Mouse (Mus musculus) layer of hippocampus, postnatal 14 days (tissue): ENCODE measurements around the gene Fis1. TPM values are rescaled to one million over a fixed set of nuclear protein-coding genes. Genes with fewer than 3 reads are reported as not detected.

Source experiments
- DNase-seq, 2 experiments: peaks; one replicate each; pipeline ENCODE4 v3.0.0; 2021 to 2022; ENCODE audit warnings: low spot score in 2 of 2, mixed read lengths in 1 of 2
- total RNA-seq, 2 experiments: library from RNA; stranded (reverse); gene quantifications; 2 replicates each; pipeline ENCODE4 v1.2.3; 2021

The Fis1 gene
- total RNA-seq, 2 experiments from 2014 or later: 207 to 216 TPM

DNA sequence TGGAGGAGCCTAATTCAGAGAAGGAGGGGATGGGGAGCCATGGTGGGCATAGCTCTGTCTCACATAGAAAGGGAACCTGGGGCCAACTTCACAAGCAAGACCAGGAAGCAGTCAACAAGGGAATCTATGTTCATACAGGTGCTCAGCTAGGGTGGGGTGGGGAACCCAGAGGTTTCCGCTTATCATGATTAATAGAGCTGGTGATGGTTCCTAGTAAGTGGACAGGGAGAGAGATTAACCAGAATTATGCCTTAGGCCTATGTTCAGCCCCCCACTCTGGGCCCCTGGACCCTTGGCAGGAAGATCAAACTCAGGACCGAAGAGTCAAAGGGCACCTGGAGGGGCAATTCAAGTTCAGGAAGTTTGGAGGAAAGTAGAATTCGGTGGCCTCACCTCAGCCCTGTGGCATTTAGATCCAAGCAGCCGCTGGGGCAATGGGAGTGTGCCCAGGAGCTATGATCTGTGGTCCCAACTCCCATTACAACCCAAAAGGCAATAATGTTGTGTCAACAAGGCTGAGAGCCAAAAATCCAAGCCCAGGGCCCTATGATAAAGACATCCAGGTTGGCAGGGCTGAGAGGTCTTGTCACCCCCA is 13.9 kb downstream of the Fis1 start:
- no peak for DNase-seq

DNA sequence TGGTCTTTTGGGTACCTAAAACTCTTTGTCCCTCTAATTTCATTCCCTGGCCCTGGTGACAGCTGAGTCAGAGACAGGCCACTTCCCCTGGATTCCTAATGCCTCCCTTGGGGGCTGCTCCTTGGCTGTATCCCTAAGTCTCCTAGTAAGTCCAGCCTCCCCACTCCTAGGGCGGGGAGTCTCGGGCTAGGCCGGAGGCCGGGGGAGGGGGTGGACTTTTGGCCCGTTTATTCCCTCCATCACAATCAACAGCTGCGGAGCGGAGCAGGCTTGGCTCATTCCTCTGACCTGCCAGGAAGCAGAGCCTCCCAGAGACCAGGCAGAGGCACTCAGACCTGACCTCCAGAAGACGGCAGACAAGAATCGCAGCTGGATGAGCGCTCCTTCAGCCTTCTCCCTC is 14.5 kb downstream of the Fis1 start:
- no peak for DNase-seq

DNA sequence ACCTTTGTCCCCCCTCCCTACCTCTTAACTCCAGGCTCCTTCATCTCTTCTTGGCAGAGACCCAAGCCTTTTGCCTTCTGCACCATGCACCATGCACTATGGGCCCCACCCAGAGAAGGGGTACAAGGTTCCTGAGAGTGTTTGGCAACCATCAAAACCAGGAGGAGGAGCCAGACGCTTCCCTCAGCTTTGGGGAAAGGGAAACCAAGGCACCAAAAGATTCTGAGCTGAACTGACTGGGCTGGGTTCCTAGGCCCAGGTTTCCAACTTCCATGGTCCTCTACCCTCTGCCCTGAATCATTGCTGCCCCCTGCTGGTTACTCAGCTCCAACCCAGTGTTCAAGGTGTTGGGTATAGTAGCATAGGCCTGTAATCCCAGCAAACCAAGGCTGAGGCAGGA is 17.6 kb downstream of the Fis1 start:
- DNase-seq: no peak

DNA sequence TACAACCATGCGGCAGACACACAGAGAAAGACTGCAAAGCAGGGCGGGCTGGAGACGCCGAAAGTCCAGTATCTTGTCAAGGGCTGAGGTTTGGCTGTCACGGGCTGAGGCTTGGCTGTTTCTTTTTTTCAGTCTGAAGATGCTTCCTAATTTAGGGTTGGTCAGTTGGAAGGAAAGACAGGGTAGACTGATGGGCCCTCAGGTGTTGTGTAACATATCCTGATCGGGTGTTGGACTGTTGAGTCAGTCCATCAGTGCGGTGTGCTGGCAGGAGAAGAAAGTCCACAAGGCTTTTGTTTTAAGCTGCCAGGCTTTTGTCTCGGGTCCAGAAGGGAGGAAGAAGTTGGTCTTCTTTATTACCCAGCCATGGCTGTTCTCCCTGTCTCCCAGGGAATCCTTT is 20.6 kb downstream of the Fis1 start:
- DNase-seq: no peak

DNA sequence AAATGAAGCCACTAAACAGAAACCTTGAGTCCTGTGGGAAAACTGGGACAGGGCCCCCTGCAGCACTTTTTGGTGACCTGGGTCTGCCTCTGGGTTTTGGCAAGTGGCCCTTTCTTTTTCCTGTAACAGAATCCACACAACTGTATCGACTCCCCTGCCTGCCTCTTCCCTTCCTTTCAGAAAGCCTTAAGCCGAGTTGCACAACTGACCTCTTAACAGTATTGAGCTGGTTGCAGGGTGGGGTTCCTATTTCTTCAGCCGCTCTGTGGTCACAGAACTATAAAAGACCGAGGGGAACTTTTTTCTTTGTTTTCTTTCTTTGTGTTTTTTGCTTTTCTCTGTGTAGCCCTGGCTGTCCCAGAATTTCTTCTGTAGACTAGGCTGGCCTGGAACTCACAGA is 24.7 kb downstream of the Fis1 start:
- no peak for DNase-seq

DNA sequence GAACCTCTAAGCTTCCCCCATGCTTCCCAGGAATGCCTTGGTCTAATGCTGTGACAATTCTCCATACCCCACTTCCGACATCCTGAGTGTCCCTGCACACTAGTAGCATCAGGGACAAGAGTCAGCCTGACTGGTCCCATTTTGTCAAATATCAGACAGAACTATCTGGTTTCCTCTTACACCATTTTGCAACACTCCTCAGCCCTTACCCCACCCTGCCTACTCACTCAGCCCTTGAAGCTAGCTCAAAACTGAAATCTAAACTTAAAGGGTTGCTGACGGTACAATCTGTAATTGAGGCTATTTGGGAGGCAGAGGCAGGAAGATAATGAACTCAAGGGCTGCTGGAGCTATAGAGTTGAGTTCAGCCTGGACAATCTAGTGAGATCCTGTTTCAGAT is 26.7 kb downstream of the Fis1 start:
- DNase-seq: no peak

DNA sequence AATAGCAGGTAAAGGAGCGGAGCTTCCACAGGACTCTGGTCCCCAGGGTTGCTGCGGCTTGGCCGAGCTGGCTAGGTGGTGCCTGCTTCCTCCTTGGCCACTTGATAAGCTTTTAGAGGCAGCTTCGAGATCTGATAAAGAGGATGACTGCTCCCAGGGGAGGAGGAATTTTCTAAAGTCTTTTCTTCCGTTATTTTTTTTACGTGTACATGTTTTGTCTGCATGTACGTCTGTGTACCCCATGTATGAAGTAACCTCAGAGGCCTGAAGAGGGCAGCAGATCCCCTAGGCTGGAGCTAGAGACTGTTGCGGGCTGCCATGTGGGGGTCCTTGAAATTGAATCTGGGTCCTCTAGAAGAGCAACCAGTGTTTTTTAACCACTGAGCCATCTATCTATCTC is 27.9 kb downstream of the Fis1 start:
- no peak for DNase-seq

DNA sequence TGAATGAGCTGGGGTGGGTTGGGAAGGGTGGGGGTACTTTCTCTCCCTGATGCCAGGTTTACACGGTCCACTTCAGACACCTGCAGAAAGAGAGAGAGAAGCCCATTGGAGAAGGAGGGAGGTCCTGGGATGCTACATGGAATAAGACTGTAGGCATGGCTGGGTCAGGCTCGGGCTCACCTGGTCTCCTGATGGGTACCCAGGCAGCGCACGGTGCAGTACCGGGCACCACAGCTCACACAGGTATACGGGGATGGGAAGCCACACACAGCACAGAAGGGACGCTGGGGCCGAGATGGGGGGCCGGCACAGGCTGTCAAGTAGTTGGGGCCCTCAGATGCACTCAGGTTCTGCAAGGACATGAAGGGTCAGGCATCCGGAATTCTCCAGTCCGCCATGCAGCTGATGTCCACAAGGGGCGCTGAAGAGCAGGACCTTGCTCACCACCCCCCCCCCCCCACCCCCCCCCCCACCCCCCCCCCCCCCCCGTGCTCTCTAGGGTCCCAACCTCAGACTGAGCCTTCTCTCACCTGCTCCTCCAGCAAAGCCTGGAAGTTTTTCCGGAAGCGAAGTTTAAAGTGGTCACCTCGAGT is 29.4 kb downstream of the Fis1 start:
- DNase-seq: no peak

DNA sequence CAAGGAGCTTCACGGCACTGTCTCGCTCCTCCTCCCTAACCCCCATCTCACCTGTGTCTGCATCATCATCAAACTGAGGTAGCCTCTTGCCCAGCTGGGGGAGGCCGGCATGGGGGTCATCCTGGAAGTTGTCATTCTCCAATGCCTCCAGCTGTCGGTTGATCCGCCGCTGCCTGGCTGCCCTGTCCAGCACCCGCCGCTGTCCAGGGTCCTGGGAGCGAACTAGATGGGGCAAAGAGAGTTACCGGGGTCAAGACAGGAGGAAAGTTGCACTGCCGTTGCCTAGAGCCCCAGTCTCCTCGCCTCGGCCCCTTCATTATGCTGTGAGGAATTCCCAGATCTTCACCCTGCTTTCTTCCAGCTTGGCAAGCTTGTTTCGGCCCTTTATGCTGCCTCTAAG is 31.8 kb downstream of the Fis1 start:
- no peak for DNase-seq

DNA sequence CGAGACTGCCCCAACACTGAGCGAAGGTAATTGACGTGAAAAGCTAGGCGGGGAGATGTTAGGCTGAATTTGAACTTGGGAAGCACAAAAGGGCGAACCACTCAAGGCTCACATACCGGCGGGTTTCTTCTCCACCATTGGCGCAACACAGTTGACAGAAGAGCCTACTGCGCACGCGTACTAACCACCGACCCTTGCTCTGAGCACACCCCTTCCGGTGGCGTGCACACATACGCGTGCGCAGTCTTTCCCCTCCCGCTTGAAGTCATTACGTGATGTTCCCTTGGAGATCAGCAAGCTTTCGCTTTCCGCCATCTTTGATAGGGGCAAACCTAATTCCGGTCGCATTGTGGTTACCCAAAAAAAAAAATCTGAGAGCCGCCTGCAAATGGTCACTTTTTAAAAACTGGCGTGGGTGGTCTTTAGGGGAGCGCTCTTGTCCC is 33.6 kb downstream of the Fis1 start, which contains the start of gene Plod3:
Plod3 (plus strand) TSS at position 325 of the 443 bp plus-strand sequence.
- peak; percentile 92 to 98 for DNase-seq

DNA sequence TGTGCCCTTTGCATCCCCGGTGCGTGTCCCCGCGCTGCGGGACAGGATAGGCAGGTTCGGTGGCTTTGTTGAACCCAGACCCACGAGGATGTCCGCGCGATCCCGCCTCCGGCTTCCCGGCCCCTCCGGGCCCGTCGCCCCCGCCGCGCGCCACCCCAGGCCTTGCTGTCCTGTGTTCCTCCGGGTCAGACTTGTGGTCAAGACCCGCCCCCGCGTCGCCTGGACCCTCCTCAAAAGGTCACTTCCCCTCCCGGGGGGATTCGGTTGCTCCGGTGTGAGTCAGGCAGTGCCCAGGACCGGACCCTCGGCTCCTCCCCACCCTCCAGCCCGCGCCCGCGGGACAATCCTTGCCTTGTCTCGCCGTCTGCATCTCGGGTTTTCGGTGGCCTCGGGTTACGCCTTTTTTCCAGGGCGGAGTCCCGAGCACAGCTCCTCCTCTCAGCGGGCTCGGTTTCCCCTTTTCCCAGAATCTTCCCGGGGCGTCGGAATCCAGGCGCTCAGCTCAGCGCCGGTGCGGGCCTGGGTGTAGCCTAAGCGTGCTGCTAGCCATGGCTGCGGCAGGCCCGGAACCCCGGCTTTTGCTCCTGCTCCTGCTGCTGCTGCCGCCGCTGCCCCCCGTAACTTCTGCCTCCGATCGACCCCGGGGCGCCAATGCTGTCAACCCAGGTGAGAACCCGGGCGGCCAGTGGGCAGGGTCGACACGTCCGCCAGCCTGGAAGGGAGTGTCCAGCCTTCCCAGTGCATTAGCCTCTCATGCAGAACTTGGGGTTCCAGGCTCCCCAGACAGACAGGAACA is 34.3 kb downstream of the Fis1 start:
- DNase-seq: peak in 1 of 2 experiments; percentile 77

DNA sequence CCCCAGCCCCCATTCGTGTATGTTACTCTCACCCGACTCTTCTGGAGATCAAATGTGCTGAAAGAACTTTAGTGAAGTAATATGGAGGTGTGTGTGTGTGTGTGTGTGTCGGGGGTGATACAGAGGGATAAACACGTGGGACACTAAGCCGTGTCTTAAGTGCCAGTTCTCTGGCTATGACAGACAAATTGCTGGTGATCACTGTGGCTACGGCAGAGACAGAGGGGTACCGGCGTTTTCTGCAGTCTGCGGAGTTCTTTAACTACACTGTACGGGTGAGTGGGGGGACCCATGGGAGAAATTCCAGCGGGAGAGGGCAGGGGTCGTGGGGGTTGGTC is 34.8 kb downstream of the Fis1 start, which contains the start of gene Znhit1:
Znhit1 (minus strand) TSS at position 88 of the 338 bp plus-strand sequence.
- no peak for DNase-seq

DNA sequence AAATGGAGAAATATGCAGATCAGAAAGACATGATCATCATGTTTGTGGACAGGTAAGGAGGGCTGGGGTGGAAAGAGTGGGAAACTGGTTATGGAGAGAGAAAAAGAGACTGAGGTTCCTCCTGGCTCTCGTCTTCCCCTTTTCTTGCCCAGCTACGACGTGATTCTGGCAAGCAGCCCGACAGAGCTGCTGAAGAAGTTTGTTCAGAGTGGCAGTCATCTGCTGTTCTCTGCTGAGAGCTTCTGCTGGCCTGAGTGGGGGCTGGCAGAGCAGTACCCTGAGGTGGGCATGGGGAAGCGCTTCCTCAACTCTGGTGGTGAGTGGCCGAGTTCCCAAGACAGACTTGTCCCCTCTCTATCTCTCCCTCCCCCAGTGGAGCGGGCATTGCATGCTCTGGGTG is 35.3 kb downstream of the Fis1 start:
- peak; percentile 43 to 57 for DNase-seq

DNA sequence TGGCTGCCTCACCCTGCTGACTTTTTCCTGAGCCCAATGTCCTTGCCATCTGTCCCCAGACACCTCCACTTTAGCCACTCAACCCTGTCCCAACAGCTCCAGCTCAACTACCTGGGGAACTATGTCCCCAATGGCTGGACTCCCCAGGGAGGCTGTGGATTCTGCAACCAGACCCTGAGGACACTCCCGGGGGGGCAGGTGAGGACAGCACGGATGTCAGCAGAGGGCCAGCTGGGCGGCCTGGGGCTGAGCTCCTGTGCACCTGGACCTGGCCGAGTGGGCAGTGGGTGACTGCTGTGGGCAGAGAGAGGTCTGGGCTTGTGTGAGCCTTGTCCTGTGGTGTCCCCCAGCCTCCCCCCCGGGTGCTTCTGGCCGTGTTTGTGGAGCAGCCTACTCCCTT is 36.7 kb downstream of the Fis1 start:
- no peak for DNase-seq

DNA sequence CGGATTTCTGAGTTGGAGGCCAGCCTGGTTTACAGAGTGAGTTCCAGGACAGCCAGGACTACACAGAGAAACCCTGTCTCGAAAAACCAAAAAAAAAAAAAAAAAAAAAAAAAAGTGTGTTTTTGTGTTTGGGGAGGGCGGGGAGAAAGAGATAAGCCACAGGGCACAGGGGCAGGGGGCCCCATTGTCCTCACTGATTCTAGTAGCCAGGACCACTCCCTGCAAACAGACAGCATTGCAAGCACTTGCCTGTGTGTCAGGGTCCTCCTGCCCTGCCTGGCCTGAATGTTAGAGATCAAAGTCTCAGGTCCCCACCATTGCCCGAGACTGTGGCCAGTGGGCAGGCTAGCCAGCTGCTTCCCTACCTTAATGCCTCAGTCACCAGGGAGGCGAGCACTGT is 46.4 kb downstream of the Fis1 start:
- DNase-seq: no peak

DNA sequence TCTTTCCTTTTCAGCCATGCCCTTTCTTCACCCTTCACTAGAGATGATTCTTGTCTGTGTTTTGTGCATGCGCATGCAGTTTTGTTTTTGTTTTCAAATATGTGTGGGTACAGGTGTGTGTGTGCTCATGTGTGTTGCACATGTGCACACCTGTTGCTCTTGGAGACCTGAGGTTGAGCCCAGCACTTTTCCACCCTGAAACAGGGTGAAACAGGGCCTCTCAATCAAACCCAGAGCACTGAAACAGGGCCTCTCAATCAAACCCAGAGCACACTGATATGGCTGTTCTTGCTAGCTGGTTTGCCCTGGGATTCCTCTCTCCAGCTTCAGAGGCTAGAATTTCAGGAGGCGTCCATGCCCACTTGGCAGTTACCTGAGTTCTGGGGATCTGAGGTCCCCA is 47.5 kb downstream of the Fis1 start:
- DNase-seq: no peak

DNA sequence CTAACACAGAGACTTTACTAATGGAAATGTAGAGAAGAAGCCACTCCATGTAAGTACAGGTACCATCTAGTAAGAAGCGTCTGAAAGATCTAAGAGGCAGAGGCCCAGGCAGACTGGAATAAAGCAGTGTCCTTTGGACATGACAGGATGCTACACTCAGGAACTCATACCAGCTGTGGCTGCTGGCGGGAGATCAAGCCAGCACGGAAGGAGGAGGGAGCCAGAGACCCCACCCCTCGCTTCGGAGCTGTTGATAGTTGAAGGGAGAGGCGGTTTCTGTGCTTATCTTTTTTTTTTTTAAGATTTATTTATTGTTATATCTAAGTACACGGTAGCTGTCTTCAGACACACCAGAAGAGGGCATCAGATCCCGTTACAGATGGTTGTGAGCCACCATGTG is 54.2 kb downstream of the Fis1 start:
- DNase-seq: no peak

DNA sequence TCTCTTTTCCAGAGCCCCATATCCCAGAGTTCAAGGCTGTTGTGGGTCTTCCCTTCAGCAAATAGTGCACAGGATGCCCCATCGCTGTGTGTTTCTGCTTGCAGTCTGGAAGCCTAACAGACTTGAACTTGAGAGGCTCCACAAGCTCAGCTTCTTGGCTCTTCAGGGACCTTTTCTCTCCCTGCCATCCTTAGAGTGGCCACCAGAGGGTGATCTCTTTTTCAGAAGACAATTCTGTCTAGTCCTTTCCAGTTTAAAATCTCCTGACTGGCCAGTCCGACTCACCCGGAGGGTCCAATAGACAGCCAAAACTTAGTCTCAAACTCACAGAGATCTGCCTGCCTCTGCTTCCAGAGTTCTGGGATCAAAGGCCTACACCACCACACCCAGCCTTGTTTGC is 56.9 kb downstream of the Fis1 start:
- no peak for DNase-seq

DNA sequence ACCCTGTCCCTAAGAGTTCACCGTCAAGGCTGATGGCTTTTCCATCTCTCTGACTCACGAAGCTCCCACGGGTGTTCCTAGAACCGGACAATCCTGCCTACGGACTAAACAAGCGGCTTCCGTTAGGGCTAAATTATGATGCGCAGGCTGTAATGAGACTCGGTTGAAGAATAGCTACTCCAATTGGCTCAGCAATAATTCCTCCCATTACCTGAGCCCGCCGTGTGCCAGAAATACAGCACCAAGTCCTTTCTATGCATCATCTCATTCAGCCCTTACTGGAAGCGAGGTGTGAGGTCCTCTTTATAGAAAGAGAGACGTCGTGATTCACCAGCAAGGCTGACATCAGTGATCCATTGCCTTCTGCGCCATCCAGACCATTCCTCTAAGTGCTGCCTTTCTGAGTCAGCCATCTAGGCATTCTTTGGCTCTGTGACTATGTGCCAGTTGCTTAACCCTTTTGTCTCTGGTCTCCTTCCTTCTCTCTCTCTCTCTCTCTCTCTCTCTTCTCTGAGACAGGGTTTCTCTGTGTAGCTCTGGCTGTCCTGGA is 59.4 kb downstream of the Fis1 start:
- DNase-seq: no peak
